Mouse (Mus musculus) adrenal gland, postnatal 25 days (tissue): ENCODE measurements around the gene Rem1. TPM values are rescaled to one million over a fixed set of nuclear protein-coding genes. Genes with fewer than 3 reads are reported as not detected.
A peak's percentile ranks its signal among the peaks of the same experiment; 100 is the strongest.
"Not testable (repeated sequence)": the region's sequence is repeated elsewhere in the genome, so short reads cannot be mapped to it uniquely, and the experiment has no call there.

ENCODE experiments used
- DNase-seq: peaks from one replicate; pipeline ENCODE4 v3.0.0; 2021; ENCODE audit warnings: mixed read lengths
- total RNA-seq: library from RNA; stranded (reverse); gene quantifications from 2 replicates; pipeline ENCODE4 v1.2.3, GENCODE M21; 2021

The Rem1 gene
- total RNA-seq, 1 experiment from 2014 or later = 9.0 TPM

GRCm38 (mm10) chr2:152629239-152629638, 2.5 kb downstream of the Rem1 start:
- DNase-seq = no peak

DNA sequence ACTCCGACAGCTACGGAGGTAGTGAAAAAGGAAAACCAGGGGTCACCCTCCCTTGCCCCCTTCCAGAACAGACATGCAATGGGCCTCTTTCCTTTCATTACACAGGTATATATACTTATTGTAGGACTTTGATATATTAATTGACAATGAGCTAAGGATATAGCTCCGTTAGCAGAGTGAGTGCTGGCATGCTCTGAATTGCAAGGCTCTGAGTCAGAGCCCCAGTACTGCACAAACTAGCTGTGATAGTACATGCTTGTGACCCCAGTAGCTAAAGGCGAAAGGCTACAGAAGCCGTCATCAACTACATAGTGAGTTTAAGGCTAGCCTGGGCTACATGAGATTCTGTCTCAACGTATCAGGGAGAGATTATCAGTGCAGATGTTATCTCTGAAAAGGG, 3.2 kb downstream of the Rem1 start:
- no peak for DNase-seq

- no peak for DNase-seq
These were observed 6.6 kb downstream of the Rem1 start for GRCm38 (mm10) chr2:152633334-152633733.

- DNase-seq = no peak
These were observed 7.6 kb downstream of the Rem1 start for GRCm38 (mm10) chr2:152634311-152634710.

GRCm38 (mm10) chr2:152636246-152637005, 9.7 kb downstream of the Rem1 start:
- peak; percentile 37 for DNase-seq

- DNase-seq = no peak
These were observed 10.2 kb downstream of the Rem1 start for GRCm38 (mm10) chr2:152637006-152637322.

- DNase-seq = no peak
These were observed 10.6 kb downstream of the Rem1 start for GRCm38 (mm10) chr2:152637381-152637780.

DNA sequence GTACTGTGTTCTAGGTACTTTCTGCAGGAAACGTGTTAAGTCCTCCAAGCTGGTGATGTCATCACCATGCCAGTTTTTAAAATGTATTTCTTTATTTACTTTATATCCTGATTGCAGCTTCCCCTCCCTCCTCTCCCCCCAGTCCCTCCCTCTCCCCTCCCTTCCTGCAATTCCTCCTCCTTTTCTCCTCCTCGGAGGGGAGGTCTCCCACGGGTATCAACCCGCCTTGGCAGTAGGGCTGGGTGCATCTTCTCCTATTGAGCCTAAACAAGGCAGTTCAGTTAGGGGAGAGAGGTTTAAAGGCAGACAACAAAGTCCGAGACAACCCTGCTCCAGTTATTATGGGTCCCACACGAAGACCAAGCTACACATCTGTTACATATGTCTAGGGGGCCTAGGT, 12.1 kb downstream of the Rem1 start:
- DNase-seq = no peak

DNA sequence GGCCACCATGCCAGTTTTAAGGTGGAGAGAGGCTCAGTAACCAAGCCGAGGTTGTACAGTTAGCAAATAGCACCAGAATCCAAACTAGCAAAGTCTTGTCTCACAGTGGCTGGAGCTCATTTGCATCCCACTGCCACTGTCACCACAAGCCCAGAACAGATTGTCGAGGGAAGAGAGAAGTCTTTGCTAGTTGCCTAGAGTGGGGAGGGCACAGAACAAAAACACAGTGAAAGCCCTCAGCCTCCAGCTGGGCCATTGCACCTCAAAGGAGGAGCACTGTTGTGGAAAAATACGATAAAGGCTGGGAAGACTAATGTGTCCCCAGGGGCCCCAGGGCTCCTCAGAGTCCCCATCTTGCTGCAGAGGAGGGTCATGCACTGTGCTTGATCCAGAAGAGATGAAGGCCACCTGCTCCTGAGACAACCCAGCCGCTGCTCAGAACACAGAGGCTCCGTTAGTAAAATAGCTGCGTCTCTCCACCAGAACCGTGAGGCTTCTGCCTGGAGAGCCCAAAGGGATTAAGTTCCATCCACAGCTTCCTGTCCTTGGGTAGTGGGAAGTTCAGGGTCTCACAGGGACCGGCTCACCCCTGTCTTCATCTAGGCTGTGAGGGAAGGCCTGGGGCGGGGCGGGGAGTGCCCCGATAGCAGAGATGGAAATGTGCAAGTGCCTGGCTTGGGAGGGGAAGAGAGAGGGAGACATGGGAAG, 12.8 kb downstream of the Rem1 start:
- DNase-seq = no peak

DNA sequence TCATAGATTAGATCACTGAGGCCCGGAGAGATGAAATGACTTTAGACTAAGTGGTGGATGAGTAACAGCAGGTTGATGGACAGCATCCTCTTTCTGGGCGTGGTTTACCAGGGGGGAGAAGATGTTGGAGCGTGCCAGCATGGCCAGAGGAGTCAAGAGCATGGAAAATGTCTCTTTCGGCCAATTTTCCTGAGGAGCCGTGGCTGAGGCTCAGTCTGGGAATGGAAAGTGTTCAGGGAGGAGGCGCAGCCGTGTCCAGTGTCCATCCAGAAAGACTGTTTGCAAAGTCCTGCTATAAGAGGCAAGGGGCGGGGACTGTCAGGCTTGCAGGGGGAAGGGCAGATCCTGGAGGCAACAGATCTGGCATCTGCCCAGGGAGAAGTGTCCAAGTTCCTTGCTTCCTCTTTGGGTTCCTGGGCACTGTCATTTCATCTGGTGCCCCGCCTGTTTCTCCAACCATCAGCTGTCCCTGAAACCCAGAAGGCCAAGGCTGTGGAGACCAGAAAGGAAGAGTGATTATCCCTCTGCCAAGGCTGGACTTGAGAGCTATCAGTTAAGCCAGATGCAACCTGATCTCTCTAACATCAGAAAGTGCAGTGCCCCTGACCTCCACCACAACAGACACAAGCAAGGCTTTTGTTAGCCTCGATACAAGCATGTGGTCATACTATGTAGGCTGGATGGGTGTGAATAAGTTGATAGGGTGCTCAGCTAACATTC, 26.3 kb downstream of the Rem1 start:
- peak; percentile 66 for DNase-seq

GRCm38 (mm10) chr2:152653874-152654715, 27.3 kb downstream of the Rem1 start:
- DNase-seq = peak; percentile 64

GRCm38 (mm10) chr2:152657398-152657797, 30.6 kb downstream of the Rem1 start:
- DNase-seq = peak; percentile 40

DNA sequence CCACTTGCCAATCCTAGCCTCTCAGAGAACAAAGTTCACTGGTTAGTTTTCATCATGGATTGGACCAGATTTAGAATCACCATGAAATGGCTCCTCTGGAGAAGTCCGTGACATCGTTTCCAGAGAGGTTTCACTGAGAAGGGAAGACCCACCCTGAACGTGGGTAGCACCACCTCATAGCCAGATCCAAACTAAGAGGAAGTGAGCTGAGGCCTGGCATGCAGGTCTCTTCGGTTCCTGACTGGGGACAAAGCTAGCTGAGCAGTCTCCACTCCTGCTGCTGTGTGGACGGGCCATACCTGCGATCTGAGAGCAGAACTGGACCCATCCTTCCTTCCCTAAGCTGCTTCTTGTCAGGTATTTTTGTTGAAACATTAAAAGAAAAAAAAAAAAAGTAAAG, 34.4 kb downstream of the Rem1 start:
- no peak for DNase-seq

DNA sequence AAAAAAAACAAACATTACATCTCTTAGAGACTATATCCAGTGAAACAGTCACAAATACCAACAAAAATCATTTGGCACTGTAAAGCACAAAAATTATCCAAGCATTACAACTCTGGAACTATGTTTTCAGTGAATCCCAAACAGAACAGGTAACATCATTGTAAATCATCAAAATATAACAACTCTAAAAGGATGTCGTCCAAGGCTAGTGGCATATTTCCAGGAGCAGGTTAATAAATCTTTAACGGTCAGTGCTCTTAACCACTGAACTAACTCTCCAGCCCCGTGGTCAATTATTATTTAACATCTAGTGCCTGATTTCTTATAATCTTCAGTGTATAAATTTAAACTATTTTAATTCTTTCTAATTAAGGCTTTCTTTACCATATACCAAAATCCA, 39.4 kb downstream of the Rem1 start:
- DNase-seq = not testable (repeated sequence)

DNA sequence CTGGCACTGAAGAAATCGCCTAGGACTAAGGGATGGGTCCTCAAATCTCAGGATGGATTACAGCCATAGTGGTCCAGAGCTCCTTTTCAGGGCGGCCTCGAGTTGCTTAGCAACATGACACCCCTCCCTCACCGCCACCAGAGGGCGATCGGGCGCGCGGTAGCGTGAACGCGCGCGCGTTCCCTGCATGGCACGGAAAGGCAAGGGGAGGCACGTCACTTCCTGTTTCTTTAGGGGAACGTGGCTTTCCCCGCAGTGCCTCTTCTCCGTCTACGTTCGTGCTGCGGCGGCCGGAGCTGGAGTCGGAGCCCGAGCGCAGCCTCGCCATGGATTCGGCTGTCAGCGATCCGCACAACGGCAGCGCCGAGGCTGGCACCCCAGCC, 42.5 kb downstream of the Rem1 start, which contains the start of gene H13:
TSS of gene H13 (plus strand) at position 206 of the 383 bp plus-strand sequence.
- DNase-seq = peak; percentile 92

- no peak for DNase-seq
These were observed 43.1 kb downstream of the Rem1 start for GRCm38 (mm10) chr2:152669639-152670484.

DNA sequence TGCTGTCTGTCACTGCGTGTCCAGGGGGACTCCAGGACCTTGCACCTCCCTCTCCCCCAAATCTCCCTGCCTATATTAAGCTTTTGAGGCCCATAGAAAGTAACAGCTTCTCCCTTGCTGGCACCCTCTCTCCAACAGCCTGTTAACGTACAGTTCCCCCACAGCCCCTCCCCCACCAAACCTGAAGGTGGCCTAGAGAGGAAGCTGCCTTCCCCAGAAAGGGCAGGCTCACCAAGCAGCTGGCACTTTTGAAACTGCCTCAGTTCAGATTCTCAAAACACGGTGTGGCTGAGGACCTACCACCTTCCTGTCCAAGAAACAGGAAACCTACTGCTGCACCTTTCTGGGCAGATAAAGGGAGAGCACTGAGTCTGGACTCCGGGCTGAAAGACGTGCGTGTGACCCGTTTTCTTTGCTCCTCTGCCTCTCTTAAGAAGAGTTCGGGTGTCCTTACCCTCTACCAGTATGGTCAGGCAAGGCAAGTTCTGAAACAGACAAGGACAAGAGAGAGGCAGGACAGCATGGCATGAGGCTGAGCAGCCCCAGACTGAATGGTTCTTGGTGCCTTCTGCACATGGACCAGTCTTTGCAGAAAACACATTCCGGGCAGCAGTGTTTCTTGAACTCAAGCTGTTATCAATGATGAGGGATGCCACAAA, 44.4 kb downstream of the Rem1 start:
- no peak for DNase-seq

DNA sequence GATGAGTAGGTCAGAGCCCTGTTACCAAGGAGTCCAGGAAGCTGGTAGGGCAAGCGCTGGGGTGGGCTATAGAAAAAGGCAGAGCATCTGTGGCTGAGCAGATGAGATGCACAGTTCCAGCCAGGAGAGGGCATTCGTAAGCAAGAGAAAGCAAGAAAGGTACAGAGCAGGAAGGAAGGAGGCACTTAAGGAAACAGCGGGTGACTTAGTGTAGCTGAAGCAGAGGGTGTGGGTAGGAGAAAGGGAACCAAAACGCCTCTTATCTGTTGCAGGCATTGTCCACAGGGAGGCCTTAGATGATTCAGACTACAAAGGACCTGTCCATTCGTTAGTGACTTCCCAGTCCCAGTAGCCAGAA, 44.9 kb downstream of the Rem1 start:
- DNase-seq = no peak

DNA sequence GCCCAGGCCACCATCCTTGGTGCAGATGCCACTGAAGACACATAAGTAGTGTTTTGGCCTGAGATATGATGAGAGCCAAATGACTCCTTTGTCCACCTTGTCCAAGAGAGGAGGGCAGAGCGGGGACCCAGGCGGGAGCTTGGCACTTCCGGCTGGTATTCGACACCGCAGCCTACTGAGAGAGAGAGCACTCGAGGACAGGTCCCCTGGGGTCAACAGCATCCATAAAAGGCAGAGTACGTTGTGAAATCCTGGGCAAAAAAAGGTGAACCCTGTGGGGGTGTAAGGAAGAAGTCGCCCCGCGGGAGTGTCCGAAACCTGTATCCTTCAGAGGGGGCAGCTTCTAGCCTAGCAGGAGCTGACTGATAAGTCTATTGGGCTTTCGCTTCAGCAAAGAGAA, 45.4 kb downstream of the Rem1 start:
- peak; percentile 23 for DNase-seq

DNA sequence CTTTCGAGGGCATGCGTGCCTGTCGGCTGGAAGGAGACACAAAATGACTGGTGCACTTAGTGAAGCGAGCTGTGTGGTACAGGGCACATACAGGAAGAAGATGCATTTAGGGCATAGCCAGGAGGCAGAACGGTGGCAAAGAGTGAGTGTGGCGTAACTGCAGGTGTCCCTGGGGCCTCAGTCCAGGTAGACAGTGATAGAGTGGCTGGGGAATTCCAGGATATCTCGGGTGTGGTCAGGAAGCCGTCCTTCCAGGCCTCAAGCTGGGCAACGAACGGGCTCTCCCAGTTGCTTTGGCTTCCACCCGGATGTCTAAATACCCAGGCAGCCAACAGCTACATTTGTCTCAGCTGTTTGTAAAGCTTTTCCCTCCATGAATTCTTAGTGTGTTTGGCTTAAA, 47.4 kb downstream of the Rem1 start:
- no peak for DNase-seq

DNA sequence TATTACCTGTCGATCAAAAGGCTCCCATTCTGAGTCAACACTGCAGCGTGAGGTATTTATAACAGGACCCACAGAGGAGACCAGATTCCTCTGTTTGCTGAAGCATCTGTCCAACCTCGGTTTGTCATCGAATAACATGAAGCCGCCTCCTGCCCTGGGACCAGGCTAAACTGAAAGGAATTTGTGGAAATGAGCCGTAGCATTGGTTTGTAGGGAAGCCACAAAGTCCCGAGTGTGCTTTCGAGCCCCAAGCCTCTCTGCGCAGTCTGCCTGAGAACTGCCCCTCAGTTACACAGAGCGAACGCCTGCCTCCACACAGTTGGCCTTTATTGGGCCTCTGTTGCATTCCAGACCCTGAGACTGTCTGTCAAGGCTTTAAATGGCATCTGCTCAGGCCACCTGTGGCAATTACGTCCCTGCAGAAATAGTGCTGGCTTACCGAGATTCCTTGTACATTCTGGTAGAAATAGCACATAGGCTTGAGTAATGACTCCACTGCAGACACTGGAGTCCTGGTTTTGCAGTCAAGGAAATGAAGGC, 48.6 kb downstream of the Rem1 start:
- DNase-seq = no peak
